Mouse (Mus musculus) limb, embryonic 14.5 days (tissue): ENCODE results near the gene B4gat1. TPM values are rescaled to one million over a fixed set of nuclear protein-coding genes. Genes with fewer than 3 reads are reported as not detected.

Experiments used
- ATAC-seq: fragments of 200-750 bp; cut with Nextera tagmentation; 2 replicates; pipeline ENCODE4 v1.8.0; 2017; ENCODE audit warnings: low read depth, moderate number of reproducible peaks, moderate TSS enrichment; ENCODE audit not compliant: low FRiP score
- DNase-seq: peaks from one replicate; pipeline ENCODE4 v3.0.0-alpha.2; 2015; ENCODE audit warnings: low spot score
- H3K27ac ChIP-seq: fragments of 300-500 bp; sonication (generic); replicated peaks from 2 replicates; pipeline ENCODE4 v1.5.1; 2014; ENCODE audit warnings: low read depth, mild to moderate bottlenecking, low read length, moderate library complexity, mixed read lengths
- H3K27me3 ChIP-seq: fragments of 300-500 bp; sonication (generic); 2 replicates; pipeline ENCODE4 v1.6.1; 2014; ENCODE audit warnings: low read length, mixed read lengths; ENCODE audit not compliant: control insufficient read depth, insufficient read depth
- H3K36me3 ChIP-seq: fragments of 300-500 bp; sonication (generic); 2 replicates; pipeline ENCODE4 v1.6.1; 2014; ENCODE audit warnings: mild to moderate bottlenecking, low read length, moderate library complexity, mixed read lengths; ENCODE audit not compliant: control insufficient read depth, insufficient read depth
- H3K4me1 ChIP-seq: fragments of 300-500 bp; sonication (generic); 2 replicates; pipeline ENCODE4 v1.6.1; 2014; ENCODE audit warnings: antibody characterized with exemption, low read length, mixed read lengths; ENCODE audit not compliant: control insufficient read depth, insufficient read depth
- H3K4me2 ChIP-seq: fragments of 300-500 bp; sonication (generic); replicated peaks from 2 replicates; pipeline ENCODE4 v1.6.1; 2014; ENCODE audit warnings: low read depth, mild to moderate bottlenecking, low read length, moderate library complexity; ENCODE audit not compliant: severe bottlenecking
- H3K4me3 ChIP-seq: fragments of 300-500 bp; sonication (generic); replicated peaks from 2 replicates; pipeline ENCODE4 v1.5.1; 2014; ENCODE audit warnings: low read length
- H3K9ac ChIP-seq: fragments of 300-500 bp; sonication (generic); 2 replicates; pipeline ENCODE4 v1.6.1; 2014; ENCODE audit warnings: mild to moderate bottlenecking, low read depth, low read length, moderate library complexity; ENCODE audit not compliant: severe bottlenecking
- H3K9me3 ChIP-seq: fragments of 300-500 bp; sonication (generic); 2 replicates; pipeline ENCODE4 v1.6.1; 2016; ENCODE audit warnings: low read length; ENCODE audit not compliant: control insufficient read depth
- POLR2A ChIP-seq: fragments of 200-500 bp; IDR thresholded peaks from 2 replicates; pipeline ENCODE4 v1.8.0; 2012; ENCODE audit warnings: inconsistent platforms, mild to moderate bottlenecking, moderate library complexity, borderline replicate concordance; ENCODE audit not compliant: insufficient read depth, insufficient read length; ENCODE audit errors: extremely low read depth
- WGBS: fragments of 180-500 bp; shearing (Covaris S2); extraction: QIAGEN DNeasy Blood & Tissue Kit; methylation state at CpG from one replicate; pipeline ENCODE4 v1.1.7; 2014; 5-methylcytosine and 5-hydroxymethylcytosine counted together
- polyA plus RNA-seq, 2 experiments: library from polyadenylated mRNA; depleted of rRNA in 1 of 2; stranded (reverse) in 1 of 2; unstranded in 1 of 2; fragments of >200 nt; fragmentation: Nextera tagmentation in 1 of 2; extraction: Ambion mirVana in 1 of 2; gene quantifications; 2 replicates each; pipeline versions ENCODE4 v1.2.1 to v1.2.3; 2012 to 2014

Gene B4gat1
- polyA plus RNA-seq, 2 experiments: 31.3 to 43.7 TPM

GRCm38 (mm10) chr19:5056251-5056650 is 17.6 kb downstream of the B4gat1 start:
- peaks cover 32% of the 10 kb centered on the region for H3K4me1 ChIP-seq
- WGBS: 8% methylated on average over 6 of the region's 6 CpGs
- H3K4me2 ChIP-seq: no peak overlapping the region
- peak; percentile 48 for DNase-seq
- H3K4me3 ChIP-seq: no peak overlapping the region
- no peak overlapping the region for H3K27ac ChIP-seq
- ATAC-seq: peak; percentile 56; the same call in 1 of the 2 replicates
- no peak for TF ChIP-seq POLR2A
- H3K36me3 ChIP-seq: no peaks in the 10 kb centered on the region
- no peaks in the 10 kb centered on the region for H3K9me3 ChIP-seq
- peaks cover 23% of the 10 kb centered on the region for H3K27me3 ChIP-seq
- H3K9ac ChIP-seq: no peak overlapping the region

GRCm38 (mm10) chr19:5057876-5058775 is 19.5 kb downstream of the B4gat1 start:
- peaks cover 5% of the 10 kb centered on the region; the same call in 1 of the 2 replicates for H3K27me3 ChIP-seq
- H3K27ac ChIP-seq: no peak overlapping the region
- no peak for TF ChIP-seq POLR2A
- peaks cover 33% of the 10 kb centered on the region for H3K4me1 ChIP-seq
- no peak overlapping the region for H3K4me2 ChIP-seq
- ATAC-seq: no peak
- no peaks in the 10 kb centered on the region for H3K36me3 ChIP-seq
- DNase-seq: no peak
- 26% methylated on average over 16 of the region's 16 CpGs for WGBS
- no peak overlapping the region for H3K4me3 ChIP-seq
- 0 out of 2 replicates have a peak overlapping the region, but pooled peaks have one; percentile 16 for H3K9ac ChIP-seq
- H3K9me3 ChIP-seq: no peaks in the 10 kb centered on the region

DNA sequence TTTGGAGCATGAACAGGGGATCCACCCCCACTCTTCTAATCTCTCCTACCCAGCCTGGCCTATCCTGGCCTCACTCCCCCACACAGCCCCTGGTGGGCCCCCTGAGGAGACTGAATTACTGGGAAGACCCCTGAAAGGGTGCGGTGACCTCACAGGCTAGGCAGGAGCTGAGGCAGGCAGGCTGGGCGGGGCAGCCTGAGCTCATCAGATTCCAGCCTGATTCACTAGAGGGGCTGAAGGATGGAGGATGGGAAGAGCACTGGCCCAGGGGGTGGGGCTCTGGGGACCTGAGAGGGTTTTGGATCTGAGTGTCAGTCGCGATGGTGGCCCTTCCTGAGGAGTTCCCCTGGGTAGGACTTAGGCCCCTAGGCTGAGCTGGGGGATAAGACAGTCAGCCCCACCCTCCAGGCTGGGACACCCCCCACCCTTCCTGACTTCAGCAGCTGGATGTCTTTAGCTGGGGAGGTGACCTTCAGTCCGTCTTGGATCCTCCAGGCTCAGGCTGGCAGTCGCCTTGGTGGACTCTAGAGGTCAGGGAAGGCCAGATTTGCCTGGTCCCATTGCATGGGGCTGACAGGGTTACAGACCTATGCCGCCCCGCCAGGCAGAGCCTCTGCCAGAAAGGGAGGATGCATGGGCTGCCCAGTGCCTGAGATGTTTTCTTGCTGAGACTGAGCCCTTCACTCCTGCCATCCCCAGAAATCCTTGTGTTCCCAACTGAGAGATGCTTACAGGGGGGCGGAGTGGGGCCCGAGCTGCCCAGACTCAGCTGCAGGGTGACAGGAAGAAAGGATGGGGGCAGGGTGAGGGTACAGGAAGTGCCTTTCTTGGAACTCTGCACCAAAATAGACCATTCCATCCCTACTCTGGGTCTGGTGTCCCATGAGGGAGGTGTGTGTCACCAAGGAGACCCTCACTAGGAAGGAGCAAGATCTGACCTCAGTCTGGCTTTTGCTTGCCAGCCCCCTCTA is 20.5 kb downstream of the B4gat1 start:
- ATAC-seq (no peak), DNase-seq (no peak)
- Histone ChIP-seq H3K27me3 (no peaks in the 10 kb centered on the region), H3K36me3 (no peaks in the 10 kb centered on the region), H3K4me1 (peaks cover 33% of the 10 kb centered on the region), H3K4me3 (no peak overlapping the region), H3K9me3 (no peaks in the 10 kb centered on the region), H3K27ac (no peak overlapping the region), H3K4me2 (no peak overlapping the region), H3K9ac (0 out of 2 replicates have a peak overlapping the region, but pooled peaks have one; percentile 16)
- TF ChIP-seq POLR2A: no peak
- 22% methylated on average over 10 of the region's 10 CpGs for WGBS

- no peaks in the 10 kb centered on the region for H3K27me3 ChIP-seq
- H3K9ac ChIP-seq: no peak overlapping the region
- no peaks in the 10 kb centered on the region for H3K36me3 ChIP-seq
- H3K4me1 ChIP-seq: peaks cover 37% of the 10 kb centered on the region
- no peak overlapping the region for H3K4me2 ChIP-seq
- no peaks in the 10 kb centered on the region for H3K9me3 ChIP-seq
- no peak for DNase-seq
- ATAC-seq: peak; percentile 29
- no peak overlapping the region for H3K4me3 ChIP-seq
- no peak for TF ChIP-seq POLR2A
- 0 out of 2 replicates have a peak overlapping the region, but pooled peaks have one; percentile 38 for H3K27ac ChIP-seq
- 31% methylated on average over 5 of the region's 5 CpGs for WGBS
Measured at GRCm38 (mm10) chr19:5060365-5061330, 22.0 kb downstream of the B4gat1 start.
